Mouse (Mus musculus) megakaryocyte, adult 5-6 weeks (primary cell): ENCODE results near the gene Pgbd5. TPM values are rescaled to one million over a fixed set of nuclear protein-coding genes. Genes with fewer than 3 reads are reported as not detected.
A peak's percentile ranks its signal among the peaks of the same experiment; 100 is the strongest.

Source experiments
- ATAC-seq: 2 replicates; pipeline ENCODE4 v1.8.0; 2016; ENCODE audit warnings: mild to moderate bottlenecking, inconsistent platforms; ENCODE audit not compliant: poor library complexity, severe bottlenecking
- total RNA-seq, 2 experiments: library from RNA; stranded (forward) in 1 of 2; stranded (reverse) in 1 of 2; fragments of 153-499, 151-499 nt in 1 of 2; fragments of 221-1000, 200-1000 nt in 1 of 2; gene quantifications; 2 replicates each; pipeline versions ENCODE4 v1.2.3 to v1.2.4; 2015 to 2017

Gene Pgbd5
- total RNA-seq, 2 experiments from 2014 or later = 0.09 TPM; not detected in 1

GRCm38 (mm10) chr8:124392271-124393012 is 47.0 kb downstream of the Pgbd5 start:
- ATAC-seq = no peak

GRCm38 (mm10) chr8:124391191-124391590 is 48.3 kb downstream of the Pgbd5 start:
- no peak for ATAC-seq

- no peak for ATAC-seq
Observed at GRCm38 (mm10) chr8:124389495-124389894, 50.0 kb downstream of the Pgbd5 start.

- no peak for ATAC-seq
Observed at GRCm38 (mm10) chr8:124386225-124386899, 53.1 kb downstream of the Pgbd5 start.

- ATAC-seq = no peak
Observed at GRCm38 (mm10) chr8:124384336-124384735, 55.1 kb downstream of the Pgbd5 start.

GRCm38 (mm10) chr8:124382235-124382634 is 57.2 kb downstream of the Pgbd5 start:
- ATAC-seq = no peak

GRCm38 (mm10) chr8:124379289-124379688 is 60.2 kb downstream of the Pgbd5 start:
- ATAC-seq = no peak

GRCm38 (mm10) chr8:124376406-124376805 is 63.1 kb downstream of the Pgbd5 start:
- ATAC-seq = no peak

GRCm38 (mm10) chr8:124375727-124376126 is 63.7 kb downstream of the Pgbd5 start:
- no peak for ATAC-seq

- no peak for ATAC-seq
Observed at GRCm38 (mm10) chr8:124375168-124375567, 64.3 kb downstream of the Pgbd5 start.

- no peak for ATAC-seq
Observed at GRCm38 (mm10) chr8:124373753-124374152, 65.7 kb downstream of the Pgbd5 start.

GRCm38 (mm10) chr8:124371410-124372123 is 67.9 kb downstream of the Pgbd5 start:
- ATAC-seq = no peak

GRCm38 (mm10) chr8:124370422-124371183 is 68.9 kb downstream of the Pgbd5 start:
- no peak for ATAC-seq

- peak; percentile 97 for ATAC-seq
Observed at GRCm38 (mm10) chr8:124368213-124368612, 71.2 kb downstream of the Pgbd5 start.

GRCm38 (mm10) chr8:124363337-124363736 is 76.1 kb downstream of the Pgbd5 start:
- no peak for ATAC-seq

- peak; percentile 70 for ATAC-seq
Observed at GRCm38 (mm10) chr8:124362589-124362988, 76.9 kb downstream of the Pgbd5 start.

GRCm38 (mm10) chr8:124361773-124362427 is 77.6 kb downstream of the Pgbd5 start:
- peak; percentile 71 for ATAC-seq

- ATAC-seq = no peak
Observed at GRCm38 (mm10) chr8:124360911-124361310, 78.5 kb downstream of the Pgbd5 start.

GRCm38 (mm10) chr8:124351636-124352035 is 87.8 kb downstream of the Pgbd5 start:
- ATAC-seq = no peak

GRCm38 (mm10) chr8:124349663-124350062 is 89.8 kb downstream of the Pgbd5 start:
- peak; percentile 80 for ATAC-seq
